Mouse (Mus musculus) myocyte (in vitro differentiated cells): Measurements from ENCODE around the gene Enc1. TPM values are rescaled to one million over a fixed set of nuclear protein-coding genes. Genes with fewer than 3 reads are reported as not detected.

ENCODE experiments used
- H3K27me3 ChIP-seq: one replicate; pipeline ENCODE4 v1.6.1; 2011; ENCODE audit not compliant: control insufficient read depth, insufficient read depth, insufficient read length
- H3K36me3 ChIP-seq: one replicate; pipeline ENCODE4 v1.6.1; 2011; ENCODE audit not compliant: control insufficient read depth, insufficient read depth
- H3K4me2 ChIP-seq: one replicate; pipeline ENCODE4 v1.6.1; 2011; ENCODE audit warnings: low read depth, control low read depth
- H3K4me3 ChIP-seq: one replicate; pipeline ENCODE4 v1.5.1; 2011; ENCODE audit warnings: mild to moderate bottlenecking, control low read depth, moderate library complexity
- H3K79me2 ChIP-seq: one replicate; pipeline ENCODE4 v1.6.1; 2011; ENCODE audit not compliant: control insufficient read depth, insufficient read depth
- H3ac ChIP-seq: one replicate; pipeline ENCODE4 v1.6.1; 2011; ENCODE audit not compliant: control insufficient read depth, insufficient read length
- CEBPB ChIP-seq: IDR thresholded peaks from 2 replicates; pipeline ENCODE4 v1.6.1; 2011; ENCODE audit warnings: mild to moderate bottlenecking, moderate library complexity; ENCODE audit not compliant: poor library complexity, insufficient read depth, severe bottlenecking
- E2F4 ChIP-seq: IDR thresholded peaks from one replicate; pipeline ENCODE4 v1.6.1; 2011; ENCODE audit warnings: mild to moderate bottlenecking, control low read depth, moderate library complexity; ENCODE audit not compliant: insufficient read depth
- MAX ChIP-seq: IDR thresholded peaks from one replicate; pipeline ENCODE4 v1.6.1; 2011; ENCODE audit warnings: low read depth, mild to moderate bottlenecking, control low read depth
- MYOD1 ChIP-seq, 3 experiments: IDR thresholded peaks; one replicate each; pipeline ENCODE4 v1.6.1; 2011; ENCODE audit warnings: control low read depth in 2 of 3, low read depth in 2 of 3, mild to moderate bottlenecking in 2 of 3, moderate library complexity in 1 of 3; ENCODE audit not compliant: insufficient read length in 2 of 3, control insufficient read depth in 1 of 3
- MYOG ChIP-seq, 3 experiments: IDR thresholded peaks; one replicate each; pipeline ENCODE4 v1.6.1; 2011; ENCODE audit warnings: control low read depth in 2 of 3, low read depth in 2 of 3, mild to moderate bottlenecking in 2 of 3; ENCODE audit not compliant: insufficient read length in 2 of 3, control insufficient read depth in 1 of 3, insufficient read depth in 1 of 3
- POLR2A ChIP-seq: IDR thresholded peaks from one replicate; pipeline ENCODE4 v1.6.1; 2011; ENCODE audit warnings: low read depth, mild to moderate bottlenecking, control low read depth, moderate library complexity; ENCODE audit not compliant: insufficient read length
- POLR2AphosphoS2 ChIP-seq: IDR thresholded peaks from one replicate; pipeline ENCODE4 v1.6.1; 2011; ENCODE audit warnings: low read depth, control low read depth; ENCODE audit not compliant: insufficient read length
- REST ChIP-seq: IDR thresholded peaks from one replicate; pipeline ENCODE4 v1.6.1; 2011; ENCODE audit warnings: mild to moderate bottlenecking, control low read depth, moderate library complexity; ENCODE audit not compliant: insufficient read depth, insufficient read length
- SRF ChIP-seq: IDR thresholded peaks from one replicate; pipeline ENCODE4 v1.6.1; 2011; ENCODE audit warnings: low read depth; ENCODE audit not compliant: control insufficient read depth, insufficient read length
- TCF12 ChIP-seq: IDR thresholded peaks from one replicate; pipeline ENCODE4 v1.6.1; 2011; ENCODE audit warnings: mild to moderate bottlenecking, control low read depth; ENCODE audit not compliant: poor library complexity, insufficient read depth, severe bottlenecking
- TCF3 ChIP-seq: IDR thresholded peaks from one replicate; pipeline ENCODE4 v1.6.1; 2011; ENCODE audit warnings: low read depth, control low read depth; ENCODE audit not compliant: insufficient read length
- USF1 ChIP-seq: IDR thresholded peaks from one replicate; pipeline ENCODE4 v1.6.1; 2011; ENCODE audit warnings: low read depth, mild to moderate bottlenecking, control low read depth, moderate library complexity
- polyA plus RNA-seq: library from polyadenylated mRNA; unstranded; fragments of >200 nt; fragmentation: generic; extraction: Trizol; gene quantifications from one replicate; pipeline ENCODE4 v1.2.1, GENCODE M21; 2012; ENCODE audit warnings: missing spikeins

Enc1 gene
- polyA plus RNA-seq, 1 experiment: 21.1 TPM

DNA sequence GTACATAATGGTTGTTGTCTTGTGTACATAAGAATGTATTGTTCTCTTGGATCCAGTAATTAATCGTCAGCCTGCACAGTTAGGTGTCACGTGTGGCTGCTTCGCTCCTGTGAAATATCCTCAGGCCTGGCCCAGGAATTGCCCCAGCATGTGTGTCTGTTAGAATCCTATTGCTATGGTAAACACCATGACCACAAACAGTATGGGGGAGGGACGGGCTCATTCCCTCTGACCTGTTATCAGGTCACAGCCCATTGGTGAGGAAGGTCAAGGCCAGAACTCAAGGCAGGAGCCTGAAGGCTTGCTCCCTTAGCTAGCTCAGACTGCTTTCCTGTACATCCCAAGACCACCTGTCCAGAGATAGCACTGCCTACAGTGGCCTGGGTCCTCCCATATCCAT lies 6.8 kb downstream of the Enc1 start:
- TF ChIP-seq TCF3: no peak
- peak; percentile 33 for TF ChIP-seq POLR2AphosphoS2
- peak overlapping the region; percentile 74 for H3K4me2 ChIP-seq
- peak overlapping the region; percentile 0 for H3K4me3 ChIP-seq
- H3K79me2 ChIP-seq: peaks cover 76% of the 10 kb centered on the region
- H3K27me3 ChIP-seq: no peaks in the 10 kb centered on the region
- H3ac ChIP-seq: no peak overlapping the region
- H3K36me3 ChIP-seq: peaks cover 64% of the 10 kb centered on the region

GRCm38 (mm10) chr13:97249051-97249461 lies 8.2 kb downstream of the Enc1 start:
- Histone ChIP-seq H3K27me3 (no peaks in the 10 kb centered on the region), H3K36me3 (peaks cover 69% of the 10 kb centered on the region), H3ac (no peak overlapping the region), H3K79me2 (peaks cover 63% of the 10 kb centered on the region), H3K4me3 (peak overlapping the region; percentile 0), H3K4me2 (peak overlapping the region; percentile 74)
- TF ChIP-seq CEBPB (no peak), MYOG (IDR thresholded peaks at IDR 0.05; ENCODE audit: control insufficient read depth in 1 of 3, insufficient read depth in 1 of 3, insufficient read length in 2 of 3, low read depth in 2 of 3) (no peak), TCF12 (no peak), POLR2AphosphoS2 (no peak), REST (no peak), MAX (no peak), POLR2A (no peak), USF1 (no peak), SRF (no peak), E2F4 (no peak), MYOD1 (IDR thresholded peaks at IDR 0.05; ENCODE audit: control insufficient read depth in 1 of 3, insufficient read length in 2 of 3, low read depth in 2 of 3) (no peak)

- no peaks in the 10 kb centered on the region for H3K27me3 ChIP-seq
- no peak overlapping the region for H3ac ChIP-seq
- TF ChIP-seq POLR2A (no peak), MYOG (IDR thresholded peaks at IDR 0.05; ENCODE audit: control insufficient read depth in 1 of 3, insufficient read depth in 1 of 3, insufficient read length in 2 of 3, low read depth in 2 of 3) (no peak), REST (no peak), MYOD1 (IDR thresholded peaks at IDR 0.05; ENCODE audit: control insufficient read depth in 1 of 3, insufficient read length in 2 of 3, low read depth in 2 of 3) (no peak), SRF (no peak), MAX (no peak), POLR2AphosphoS2 (no peak), TCF12 (no peak), TCF3 (no peak), E2F4 (no peak), USF1 (no peak), CEBPB (no peak)
- peaks cover 69% of the 10 kb centered on the region for H3K36me3 ChIP-seq
- peak overlapping the region; percentile 0 for H3K4me3 ChIP-seq
- peak overlapping the region; percentile 74 for H3K4me2 ChIP-seq
- H3K79me2 ChIP-seq: peaks cover 58% of the 10 kb centered on the region
Measured at GRCm38 (mm10) chr13:97249507-97250078, 8.7 kb downstream of the Enc1 start.

- H3ac ChIP-seq: no peak overlapping the region
- H3K79me2 ChIP-seq: peaks cover 52% of the 10 kb centered on the region
- H3K36me3 ChIP-seq: peaks cover 66% of the 10 kb centered on the region
- peak overlapping the region; percentile 13 for H3K4me2 ChIP-seq
- TF ChIP-seq E2F4: no peak
- peak; percentile 35 for TF ChIP-seq POLR2AphosphoS2
- no peak for TF ChIP-seq MYOD1 (IDR thresholded peaks at IDR 0.05; ENCODE audit: control insufficient read depth in 1 of 3, insufficient read length in 2 of 3, low read depth in 2 of 3)
- TF ChIP-seq CEBPB: no peak
- no peak for TF ChIP-seq TCF12
- TF ChIP-seq REST: no peak
- no peak for TF ChIP-seq MAX
- TF ChIP-seq USF1: no peak
- no peak for TF ChIP-seq TCF3
- H3K4me3 ChIP-seq: no peak overlapping the region
- H3K27me3 ChIP-seq: no peaks in the 10 kb centered on the region
Measured at GRCm38 (mm10) chr13:97250148-97250547, 9.2 kb downstream of the Enc1 start.

DNA sequence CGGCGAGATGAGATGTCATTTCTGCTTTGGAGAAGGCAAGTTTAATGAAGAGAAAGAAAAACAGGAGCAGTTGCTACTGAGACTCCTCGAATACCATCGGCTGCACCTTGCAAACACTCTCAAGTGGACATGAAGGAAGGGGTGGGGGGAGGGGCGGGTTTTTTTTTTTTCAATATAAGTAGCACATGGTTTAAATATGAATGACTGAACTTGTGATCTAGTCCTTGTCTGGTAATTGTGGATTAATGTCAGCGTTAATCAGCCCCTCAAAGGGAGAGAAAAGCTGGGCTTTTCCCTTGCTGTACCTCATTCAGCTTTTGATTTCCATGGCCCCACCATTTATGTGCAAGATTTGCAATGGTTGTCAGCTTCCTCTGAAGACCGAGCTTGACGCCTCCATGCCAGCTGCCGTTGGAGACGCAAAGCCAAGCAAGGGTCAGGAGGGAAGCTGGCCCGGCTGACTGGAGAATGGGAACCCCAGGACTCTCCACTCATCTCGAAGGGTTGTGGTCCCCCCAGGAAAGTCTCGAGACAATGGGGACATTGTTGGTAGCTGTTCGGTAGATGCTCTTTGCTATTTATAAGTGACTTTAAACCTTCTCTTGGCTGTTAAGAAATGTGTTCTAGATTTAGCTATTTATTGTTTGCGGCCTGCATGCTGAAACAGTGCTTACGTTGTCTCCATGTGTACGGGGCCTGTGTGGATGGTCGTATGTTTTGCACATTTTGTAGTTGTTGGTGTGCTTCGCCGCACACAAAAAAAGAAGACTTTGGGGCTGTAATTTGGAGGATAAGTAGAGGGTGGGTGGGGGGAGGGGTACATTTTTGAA lies 9.9 kb downstream of the Enc1 start:
- no peak for TF ChIP-seq CEBPB
- TF ChIP-seq TCF3: no peak
- no peak for TF ChIP-seq USF1
- no peak for TF ChIP-seq MYOD1 (IDR thresholded peaks at IDR 0.05; ENCODE audit: control insufficient read depth in 1 of 3, insufficient read length in 2 of 3, low read depth in 2 of 3)
- no peak for TF ChIP-seq POLR2A
- TF ChIP-seq MAX: no peak
- no peak for TF ChIP-seq TCF12
- TF ChIP-seq MYOG (IDR thresholded peaks at IDR 0.05; ENCODE audit: control insufficient read depth in 1 of 3, insufficient read depth in 1 of 3, insufficient read length in 2 of 3, low read depth in 2 of 3): no peak
- no peak for TF ChIP-seq E2F4
- Histone ChIP-seq H3ac (no peak overlapping the region), H3K4me2 (no peak overlapping the region), H3K4me3 (no peak overlapping the region), H3K27me3 (no peaks in the 10 kb centered on the region), H3K79me2 (peaks cover 46% of the 10 kb centered on the region), H3K36me3 (peaks cover 60% of the 10 kb centered on the region)
